Mouse (Mus musculus) cerebellum, adult (tissue): ENCODE results near the gene Mlec.
A peak's percentile ranks its signal among the peaks of the same experiment; 100 is the strongest.
"Not testable (repeated sequence)": the region's sequence is repeated elsewhere in the genome, so short reads cannot be mapped to it uniquely, and the experiment has no call there.

ENCODE experiments used
- ATAC-seq: cut with Nextera tagmentation; 2 replicates; pipeline ENCODE4 v1.9.2; 2017; ENCODE audit warnings: mild to moderate bottlenecking, moderate library complexity, mixed read lengths; ENCODE audit not compliant: insufficient number of reproducible peaks, low FRiP score, low TSS enrichment

Gene Mlec

GRCm38 (mm10) chr5:115132465-115132864 lies 25.5 kb downstream of the Mlec start:
- ATAC-seq: no peak

- no peak for ATAC-seq
These were observed 28.7 kb downstream of the Mlec start for GRCm38 (mm10) chr5:115129328-115129727.

GRCm38 (mm10) chr5:115127421-115128179 lies 30.4 kb downstream of the Mlec start:
- no peak for ATAC-seq

GRCm38 (mm10) chr5:115126578-115127312 lies 31.2 kb downstream of the Mlec start:
- no peak for ATAC-seq

- ATAC-seq: peak; percentile 68; the same call in 1 of the 2 replicates
These were observed 32.6 kb downstream of the Mlec start for GRCm38 (mm10) chr5:115125211-115125871.

GRCm38 (mm10) chr5:115124690-115125089 lies 33.3 kb downstream of the Mlec start:
- no peak for ATAC-seq

- ATAC-seq: no peak
These were observed 37.0 kb downstream of the Mlec start for GRCm38 (mm10) chr5:115120978-115121377.

GRCm38 (mm10) chr5:115118961-115119570 lies 38.9 kb downstream of the Mlec start, which contains the start of gene Acads:
Gene Acads, minus strand, starts transcription at chr5:115119346.
- ATAC-seq: 0 out of 2 replicates have a peak, but pooled peaks have one; percentile 31

- no peak for ATAC-seq
These were observed 40.5 kb downstream of the Mlec start for GRCm38 (mm10) chr5:115117467-115117866.

- no peak for ATAC-seq
These were observed 41.6 kb downstream of the Mlec start for GRCm38 (mm10) chr5:115116426-115116825.

- no peak for ATAC-seq
These were observed 43.5 kb downstream of the Mlec start for GRCm38 (mm10) chr5:115114501-115114900.

- ATAC-seq: no peak
These were observed 44.7 kb downstream of the Mlec start for GRCm38 (mm10) chr5:115113244-115113643.

- no peak for ATAC-seq
These were observed 46.8 kb downstream of the Mlec start for GRCm38 (mm10) chr5:115111156-115111555.

GRCm38 (mm10) chr5:115103253-115103652 lies 54.7 kb downstream of the Mlec start:
- ATAC-seq: not testable (repeated sequence)

- ATAC-seq: no peak
These were observed 55.7 kb downstream of the Mlec start for GRCm38 (mm10) chr5:115102231-115102630.

GRCm38 (mm10) chr5:115100473-115100872 lies 57.5 kb downstream of the Mlec start:
- ATAC-seq: no peak

GRCm38 (mm10) chr5:115099991-115100390 lies 58.0 kb downstream of the Mlec start:
- ATAC-seq: no peak

- ATAC-seq: no peak
These were observed 58.4 kb downstream of the Mlec start for GRCm38 (mm10) chr5:115099530-115099929.

GRCm38 (mm10) chr5:115098195-115098594 lies 59.8 kb downstream of the Mlec start, which contains the start of gene Gm10401:
Gene Gm10401, minus strand, starts transcription at chr5:115098295.
- ATAC-seq: no peak
